23 mouse cellular contexts compared by ENCODE assay signal in the genomic region with DNA sequence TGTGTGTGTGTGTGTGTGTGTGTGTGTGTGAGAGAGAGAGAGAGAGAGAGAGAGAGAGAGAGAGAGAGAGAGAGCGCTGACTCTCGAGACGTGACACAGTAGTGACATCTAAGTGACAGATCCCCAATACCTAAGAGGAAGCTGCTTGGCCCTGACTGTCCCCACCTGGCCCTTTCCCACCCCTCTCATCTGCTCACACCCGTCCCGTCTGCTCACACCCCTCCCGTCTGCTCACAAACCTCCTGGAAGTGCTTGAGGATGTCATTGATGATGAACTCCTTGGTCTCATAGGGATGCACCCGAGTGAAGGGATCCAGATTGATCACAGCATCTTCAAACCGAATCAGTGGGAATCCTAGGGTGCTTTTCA.
"Had no signal": no experiment of that assay in that cellular context is flagged by ENCODE, and none has a peak within 500 bp of the region (broad histone marks: within the 10 kb centered on the region; RNA-seq: fewer than 3 reads in every experiment).

No protein-coding gene starts in this region.

- DNase-seq: gastrocnemius, postnatal 14 days; gastrocnemius, postnatal 36 days; heart, postnatal 36 days; kidney, adult 18-20 months; kidney, adult 9 months; kidney, postnatal 14 days; kidney, postnatal 36 days; layer of hippocampus, adult 9-11 months; layer of hippocampus, postnatal 36 days; liver; liver, embryonic 13.5 days had no signal

- H3K27ac ChIP-seq: heart, embryonic 10.5 days; hindbrain, embryonic 13.5 days; hindbrain, embryonic 15.5 days; hindbrain, postnatal 0 days; intestine, embryonic 15.5 days; kidney, embryonic 15.5 days; kidney, postnatal 0 days; limb, embryonic 10.5 days; limb, embryonic 12.5 days; liver, embryonic 13.5 days; liver, embryonic 15.5 days had no signal

- ATAC-seq: hindbrain, postnatal 0 days; intestine, embryonic 15.5 days; intestine, postnatal 0 days had no signal

- H3K4me3 ChIP-seq: heart, embryonic 10.5 days; heart, embryonic 12.5 days; hindbrain, embryonic 13.5 days; hindbrain, embryonic 15.5 days; intestine, embryonic 15.5 days; kidney, embryonic 15.5 days; limb, embryonic 10.5 days; limb, embryonic 12.5 days; liver, embryonic 13.5 days; liver, embryonic 15.5 days had no signal
